In the genomic region with DNA sequence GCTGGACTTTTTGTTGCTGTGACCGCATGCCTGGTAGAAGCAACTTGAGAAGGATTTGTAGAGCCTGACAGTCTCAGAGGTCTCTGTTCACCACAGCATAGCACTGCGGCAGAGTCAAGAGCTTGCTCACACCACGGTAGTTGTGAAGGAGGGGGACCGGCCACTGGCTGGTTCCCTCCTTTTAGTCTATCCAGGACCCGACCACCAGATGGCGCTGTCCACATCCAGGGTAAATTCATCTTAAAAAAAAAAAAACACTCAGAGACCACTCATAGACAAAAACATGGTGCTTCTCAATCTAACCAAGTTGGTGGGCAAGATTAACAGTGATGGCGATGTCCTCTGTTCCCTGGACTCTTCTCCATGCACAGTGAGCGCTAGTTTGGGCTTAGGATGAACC, we compare ENCODE assay signal across 9 mouse cellular contexts. TPM values are rescaled to one million over a fixed set of nuclear protein-coding genes. Genes with fewer than 3 reads are reported as not detected.
DNase-seq lines count a peak whose midpoint lies in the region; ATAC-seq and TF ChIP-seq lines count a peak whose summit lies in the region.
"Had no signal": no experiment of that assay in that cellular context is flagged by ENCODE, and none has a peak within 500 bp of the region (broad histone marks: within the 10 kb centered on the region; RNA-seq: fewer than 3 reads in every experiment).

No protein-coding gene starts in this region.

- H3K4me3 ChIP-seq in heart, postnatal 0 days (ENCODE audit: low read depth, low read length) = no peak overlapping the region
- no peak overlapping the region for H3K4me3 ChIP-seq in forebrain, embryonic 10.5 days
- H3K4me3 ChIP-seq: heart, embryonic 15.5 days had no signal

- no peaks in the 10 kb centered on the region for H3K27me3 ChIP-seq in heart, postnatal 0 days (ENCODE audit: control insufficient read depth, insufficient read depth, low read length)
- H3K27me3 ChIP-seq in forebrain, embryonic 10.5 days (ENCODE audit: poor library complexity, severe bottlenecking) = peaks cover 17% of the 10 kb centered on the region

- H3K9ac ChIP-seq in heart, postnatal 0 days (replicated peaks; ENCODE audit: low read depth, low read length) = no peak overlapping the region
- H3K9ac ChIP-seq: heart, embryonic 15.5 days had no signal

- H3K27ac ChIP-seq in heart, postnatal 0 days (ENCODE audit: low read depth) = no peak overlapping the region
- H3K27ac ChIP-seq in forebrain, embryonic 10.5 days = no peak overlapping the region
- H3K27ac ChIP-seq: heart, embryonic 15.5 days had no signal

- ATAC-seq in heart, postnatal 0 days (ENCODE audit: insufficient read depth, low read depth) = no peak

- H3K9me3 ChIP-seq in heart, postnatal 0 days (replicated peaks; ENCODE audit: control insufficient read depth, low read length) = no peaks in the 10 kb centered on the region
- H3K9me3 ChIP-seq in forebrain, embryonic 10.5 days = no peaks in the 10 kb centered on the region
- H3K9me3 ChIP-seq: heart, embryonic 15.5 days had no signal

- H3K4me1 ChIP-seq in heart, postnatal 0 days (ENCODE audit: control insufficient read depth, insufficient read depth) = no peaks in the 10 kb centered on the region
- peaks cover 25% of the 10 kb centered on the region for H3K4me1 ChIP-seq in forebrain, embryonic 10.5 days
- H3K4me1 ChIP-seq: heart, embryonic 15.5 days had no signal

- H3K36me3 ChIP-seq in heart, postnatal 0 days (replicated peaks; ENCODE audit: control insufficient read depth, insufficient read depth, low read length) = no peaks in the 10 kb centered on the region
- no peaks in the 10 kb centered on the region for H3K36me3 ChIP-seq in forebrain, embryonic 10.5 days (replicated peaks)
- H3K36me3 ChIP-seq: heart, embryonic 15.5 days had no signal

- H3K4me2 ChIP-seq in heart, postnatal 0 days (ENCODE audit: low read depth, low read length) = no peak overlapping the region
- H3K4me2 ChIP-seq: heart, embryonic 15.5 days had no signal

- DNase-seq in heart, postnatal 0 days (ENCODE audit: low spot score) = no peak
- no peak for DNase-seq in heart, postnatal 10 days
- DNase-seq in B cell, adult 2 months = peak; percentile 82
- DNase-seq in brain, adult 2 months (ENCODE audit: low read depth, low spot score) = peak; percentile 49
- peak; percentile 43 for DNase-seq in lung, postnatal 36 days
- DNase-seq in forebrain, embryonic 10.5 days (ENCODE audit: extremely low spot score, low spot score) = no peak
- DNase-seq in embryo, embryonic 10.5 days (ENCODE audit: low spot score) = no peak
- no peak for DNase-seq in embryo, embryonic 10 days (ENCODE audit: low spot score)

- peak; percentile 29 for TF ChIP-seq CTCF in heart, postnatal 0 days (IDR thresholded peaks at IDR 0.05; ENCODE audit: low read depth)

- TF ChIP-seq EP300 in heart, postnatal 0 days (IDR thresholded peaks at IDR 0.05; ENCODE audit: low read depth) = no peak

- intact Hi-C loops in heart, postnatal 10 days (cut with DNase I) = no loop called here

- 71% methylated on average over 8 of the region's 8 CpGs for WGBS in heart, postnatal 0 days
- WGBS in forebrain, embryonic 10.5 days = 76% methylated on average over 8 of the region's 8 CpGs

RNA-seq across cellular contexts. Expression of a gene that starts 1.7 kb away (rescaled TPM):
- 0.04 and 0.58 TPM in 2 replicates for total RNA-seq in heart, postnatal 0 days (2014; rRNA removed; ENCODE audit: low replicate concordance)
- 0.15 and 0.19 TPM in 2 replicates for polyA plus RNA-seq in heart, postnatal 0 days (2015; fragmentation: Nextera tagmentation; extraction: Ambion mirVana)
- under 1 TPM in 1 of 2 experiments, not detected in 1; 0.12 TPM for total RNA-seq in heart, postnatal 10 days (2021)
- not detected in 2 replicates for polyA plus RNA-seq in forebrain, embryonic 10.5 days (2016; fragmentation: Nextera tagmentation; extraction: Ambion mirVana)

Comparison
In these comparisons a context has a peak if more than half of its experiments do, and no peak if none do; other contexts are left out.
1. DNase-seq: peak in B cell, adult 2 months (2 of 2), brain, adult 2 months (single experiment) and lung, postnatal 36 days (single experiment); none in heart, postnatal 0 days (single experiment), heart, postnatal 10 days (0 of 2), forebrain, embryonic 10.5 days (single experiment), embryo, embryonic 10.5 days (single experiment) and embryo, embryonic 10 days (single experiment).